Mouse (Mus musculus) left cerebral cortex, postnatal 4 days (tissue): Measurements from ENCODE around the gene Actr1b. TPM values are rescaled to one million over a fixed set of nuclear protein-coding genes. Genes with fewer than 3 reads are reported as not detected.
"Not testable (repeated sequence)": the region's sequence is repeated elsewhere in the genome, so short reads cannot be mapped to it uniquely, and the experiment has no call there.

Experiments used
- DNase-seq: peaks from one replicate; pipeline ENCODE4 v3.0.0-alpha.2; 2022
- intact Hi-C: fragments of 180-260 bp; cut with DNase I; formaldehyde crosslinking; loops from one replicate; pipeline ENCODE4 v1.15.1; 2025
- total RNA-seq, 2 experiments: library from RNA; stranded (reverse); gene quantifications; 2 replicates each; pipeline ENCODE4 v1.2.3; 2021

The Actr1b gene
- total RNA-seq, 2 experiments from 2014 or later = 130 to 156 TPM

DNA sequence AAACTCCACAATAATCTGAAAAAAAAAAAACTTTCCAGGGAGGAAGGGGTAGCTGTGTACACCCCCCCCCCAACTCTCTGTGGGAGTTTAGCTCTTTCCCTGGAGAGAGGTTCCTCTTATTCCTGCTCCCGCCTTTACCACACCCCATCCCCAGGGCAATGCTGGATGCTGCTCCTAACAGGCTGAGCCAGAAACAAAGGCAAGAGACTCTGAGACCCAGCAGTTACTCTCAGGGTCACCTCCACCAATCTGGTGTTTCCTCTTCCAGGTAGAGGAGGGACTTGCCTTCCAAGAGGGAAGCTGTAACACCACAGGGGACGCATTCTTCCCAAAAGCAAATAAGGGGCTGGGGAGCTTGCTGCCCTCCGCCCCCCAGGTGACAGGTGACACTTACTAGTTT is 6.4 kb downstream of the Actr1b start:
- DNase-seq = no peak
- intact Hi-C loops = no loop called here

DNA sequence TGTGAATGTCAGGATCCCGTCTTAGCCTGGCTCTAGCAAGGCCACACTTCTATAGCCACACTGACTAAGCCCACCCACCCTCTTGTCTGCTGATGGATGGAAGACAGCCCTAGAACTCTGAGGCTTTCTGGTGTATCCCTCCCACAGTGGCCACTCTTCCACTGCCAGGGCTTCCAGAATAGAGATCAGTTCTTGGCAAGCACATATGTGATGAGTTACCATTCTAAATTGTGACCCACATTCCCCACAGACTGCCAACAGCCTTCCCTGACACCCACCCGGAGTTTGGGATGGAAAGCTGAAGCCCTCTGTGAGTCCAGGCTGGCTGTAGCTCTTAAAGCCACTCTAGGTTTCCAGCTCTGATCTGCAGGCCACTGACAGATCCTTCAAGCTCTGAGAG is 7.1 kb downstream of the Actr1b start:
- no peak for DNase-seq
- intact Hi-C loops = no loop called here

DNA sequence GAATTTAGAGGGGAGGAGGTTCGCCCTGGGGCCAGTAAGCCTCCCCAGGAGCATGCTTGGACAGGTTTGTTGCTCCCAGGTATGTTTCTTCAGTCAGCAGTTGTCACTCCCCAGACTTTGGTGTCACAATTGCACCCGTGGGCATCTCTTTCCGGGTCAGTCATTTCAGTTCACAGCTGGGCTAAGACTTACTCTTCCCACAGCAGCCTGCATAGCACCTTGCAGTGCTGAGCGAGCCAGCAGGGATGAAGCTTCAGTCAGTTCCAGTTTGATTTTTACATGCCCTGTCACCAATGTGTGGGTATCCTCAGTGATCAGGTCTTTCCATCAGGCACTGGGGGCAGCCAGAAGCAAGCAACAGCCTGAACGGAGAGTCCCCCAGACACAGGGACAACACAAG is 17.2 kb downstream of the Actr1b start:
- intact Hi-C loops = no loop called here
- no peak for DNase-seq

- intact Hi-C loops = no loop called here
- DNase-seq = no peak
Observed at GRCm38 (mm10) chr1:36696411-36696810, 17.8 kb downstream of the Actr1b start.

GRCm38 (mm10) chr1:36694871-36695270 is 19.4 kb downstream of the Actr1b start:
- intact Hi-C loops = loop anchor here (5.0 kb wide), 1 partner anchor 148 kb away; the partner anchor contains the start of gene Ankrd39
- no peak for DNase-seq

- DNase-seq = peak; percentile 97
- intact Hi-C loops = loop anchor here (5.0 kb wide), 1 partner anchor 144 kb away; the partner anchor contains the start of gene Ankrd39
Observed at GRCm38 (mm10) chr1:36691271-36692155, 22.7 kb downstream of the Actr1b start, which contains the start of gene Cox5b. Gene Cox5b (plus strand): TSS chr1:36691449.

DNA sequence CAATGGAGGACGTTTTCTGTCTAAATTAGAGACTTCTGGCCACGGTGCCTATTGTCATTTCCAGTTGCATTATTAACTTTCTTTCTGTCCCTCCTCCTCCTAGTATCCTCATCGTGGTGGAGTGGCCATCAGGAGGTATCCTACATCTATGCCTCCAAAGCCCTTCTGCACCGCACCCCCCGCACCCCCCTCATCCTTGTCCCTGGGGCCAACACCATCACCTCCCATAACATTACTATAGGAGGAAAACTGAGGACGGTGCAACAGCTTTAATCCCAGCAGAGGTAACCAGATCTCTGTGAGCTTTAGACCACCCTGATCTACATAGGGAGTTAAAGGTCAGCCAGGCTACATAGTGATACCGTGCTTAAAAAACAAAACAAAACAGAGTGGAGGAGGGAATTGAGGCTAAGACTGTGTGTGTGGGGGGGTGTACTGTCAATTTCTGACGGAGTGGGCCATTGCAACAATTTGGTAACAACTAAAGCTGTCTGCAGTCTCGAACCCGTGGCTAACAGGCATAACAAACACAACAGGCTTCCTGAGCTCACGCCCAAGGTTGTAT is 23.5 kb downstream of the Actr1b start:
- intact Hi-C loops = loop anchor here (5.0 kb wide), 1 partner anchor 143 kb away; the partner anchor contains the start of gene Ankrd39
- DNase-seq = no peak

DNA sequence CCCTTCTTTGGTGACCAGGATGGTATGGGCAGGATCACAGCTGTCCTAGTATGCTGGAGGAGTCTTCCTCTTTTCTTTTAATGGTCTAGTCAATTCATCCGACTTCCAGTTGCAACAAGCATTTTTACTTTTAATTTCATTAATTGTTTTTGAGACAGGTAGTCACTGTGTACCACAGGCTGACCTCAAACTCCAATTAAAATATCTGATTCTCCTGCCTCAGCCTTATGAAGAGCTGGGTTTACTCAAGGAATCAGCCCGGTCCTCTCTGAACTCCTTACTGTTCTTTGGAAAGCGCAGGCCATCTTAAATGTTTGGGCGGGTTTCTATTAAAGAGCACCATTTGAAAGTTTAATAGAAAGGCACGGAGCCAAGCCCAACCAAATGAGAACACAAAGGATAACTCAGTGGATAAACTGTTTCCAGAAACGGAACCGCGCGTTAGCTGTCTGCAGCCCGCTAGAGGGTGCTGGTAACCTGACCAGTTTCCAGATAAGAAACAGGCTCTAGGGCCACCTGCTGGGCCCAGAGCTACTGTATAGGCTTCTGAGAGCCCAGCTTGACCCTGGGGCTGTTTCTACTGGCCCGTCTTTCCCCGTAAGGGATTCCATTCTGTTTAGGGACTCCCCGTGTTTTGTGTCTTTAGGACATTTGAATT is 30.3 kb downstream of the Actr1b start:
- peak; percentile 83 for DNase-seq
- intact Hi-C loops = loop anchor here (5.0 kb wide), 1 partner anchor 127 kb away; the partner anchor contains the start of gene Sema4c

- intact Hi-C loops = loop anchor here (5.0 kb wide), 1 partner anchor 125 kb away; the partner anchor contains the start of gene Sema4c
- peak; percentile 37 for DNase-seq
Observed at GRCm38 (mm10) chr1:36682620-36683355, 31.4 kb downstream of the Actr1b start, which contains the start of gene Fam178b. Gene Fam178b (minus strand): TSS chr1:36683183.

- intact Hi-C loops = loop anchor here (5.0 kb wide), 1 partner anchor 124 kb away; the partner anchor contains the start of gene Sema4c
- DNase-seq = no peak
Observed at GRCm38 (mm10) chr1:36680893-36681292, 33.3 kb downstream of the Actr1b start.

DNA sequence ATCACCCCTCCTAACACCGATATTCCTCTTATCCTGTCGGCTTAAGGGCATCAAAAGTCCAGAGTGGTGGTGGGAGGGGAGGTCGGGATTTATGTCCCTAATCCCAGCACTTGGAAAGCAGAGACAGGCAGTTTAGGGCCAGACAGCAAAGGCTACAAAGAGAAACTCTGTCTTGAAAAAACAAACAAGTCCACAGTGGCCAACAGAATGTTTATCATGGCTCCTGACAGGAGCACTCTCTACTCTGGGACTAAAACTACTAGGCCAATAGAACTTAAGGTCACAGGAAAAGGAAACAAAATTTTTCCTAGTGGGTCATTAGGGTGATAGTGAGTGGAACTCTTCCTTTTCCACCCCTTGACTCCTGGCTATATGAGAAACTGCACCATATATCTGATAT is 39.3 kb downstream of the Actr1b start:
- DNase-seq = no peak
- intact Hi-C loops = no loop called here

DNA sequence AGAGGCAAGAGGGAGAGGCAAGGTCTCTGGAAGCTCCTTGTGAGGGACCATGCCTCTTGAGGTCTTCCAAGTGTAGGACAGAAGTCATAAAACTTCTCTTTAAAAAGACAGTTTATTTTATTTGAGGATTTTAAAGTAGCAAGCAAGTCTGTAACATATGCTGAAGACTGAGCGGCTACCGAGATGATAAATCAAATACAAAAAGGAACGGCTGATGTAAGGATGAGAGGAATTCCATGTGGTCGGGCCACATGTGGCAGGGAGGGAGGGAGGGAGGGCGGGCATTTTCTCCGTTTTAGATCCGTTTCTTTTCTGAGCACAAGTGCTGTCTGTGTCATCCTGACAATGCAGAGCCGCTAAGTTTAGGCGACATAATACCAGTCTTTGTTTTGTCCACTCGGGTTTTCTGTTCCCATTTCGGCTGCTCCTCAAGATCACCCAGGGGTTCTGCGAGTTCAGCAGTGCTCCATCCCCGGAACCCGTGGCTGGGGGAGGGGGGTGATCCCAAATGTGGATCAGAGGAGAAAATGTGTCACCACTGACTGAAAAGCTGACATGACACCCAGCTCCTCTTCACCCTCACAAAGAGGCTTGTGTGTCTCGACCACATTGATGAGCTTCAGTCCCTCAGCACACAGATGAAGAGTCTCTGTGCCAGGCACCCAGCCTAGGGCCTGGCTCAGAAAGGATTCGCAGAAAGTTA is 41.4 kb downstream of the Actr1b start:
- no peak for DNase-seq
- intact Hi-C loops = no loop called here

DNA sequence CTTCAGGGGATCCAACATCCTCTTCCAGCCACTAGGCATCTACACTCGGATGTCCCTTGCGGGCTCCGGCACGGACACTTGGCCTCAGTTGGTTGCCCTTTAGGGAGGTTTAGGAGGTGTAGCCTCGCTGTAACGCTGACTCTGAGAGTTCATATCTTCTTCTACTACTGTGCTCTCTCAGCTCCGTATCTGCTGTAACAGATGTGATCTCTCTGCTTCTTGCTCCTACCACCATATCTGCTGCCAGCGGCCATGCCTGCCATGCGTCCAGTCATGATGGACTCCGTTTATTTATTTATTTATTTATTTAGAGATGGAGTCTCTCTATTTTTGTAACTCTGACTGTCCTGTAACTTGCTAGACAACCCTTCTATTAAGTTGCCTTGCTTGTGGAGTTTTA is 43.0 kb downstream of the Actr1b start:
- intact Hi-C loops = no loop called here
- no peak for DNase-seq

DNA sequence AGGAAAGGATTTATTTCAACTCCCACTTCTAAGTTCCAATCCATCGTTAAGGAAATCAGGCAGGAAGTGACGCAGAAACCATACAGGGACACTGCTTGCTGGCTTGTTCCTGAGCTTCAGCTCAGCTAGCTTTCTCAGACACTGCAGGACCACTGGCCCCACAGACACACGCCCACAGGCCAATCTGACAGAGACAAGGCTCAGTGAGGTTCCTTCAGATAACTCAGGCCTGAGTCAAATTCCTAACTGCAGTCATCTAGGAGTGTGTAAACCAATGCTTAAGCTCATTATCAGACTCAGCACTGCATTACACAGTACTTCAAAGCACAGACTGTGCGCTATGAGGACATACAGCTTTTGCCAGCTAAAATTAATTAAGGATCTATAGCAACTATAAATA is 44.0 kb downstream of the Actr1b start:
- intact Hi-C loops = no loop called here
- DNase-seq = no peak

- DNase-seq, intact Hi-C loops: not testable (repeated sequence)
Observed at GRCm38 (mm10) chr1:36668007-36668406, 46.2 kb downstream of the Actr1b start.

DNA sequence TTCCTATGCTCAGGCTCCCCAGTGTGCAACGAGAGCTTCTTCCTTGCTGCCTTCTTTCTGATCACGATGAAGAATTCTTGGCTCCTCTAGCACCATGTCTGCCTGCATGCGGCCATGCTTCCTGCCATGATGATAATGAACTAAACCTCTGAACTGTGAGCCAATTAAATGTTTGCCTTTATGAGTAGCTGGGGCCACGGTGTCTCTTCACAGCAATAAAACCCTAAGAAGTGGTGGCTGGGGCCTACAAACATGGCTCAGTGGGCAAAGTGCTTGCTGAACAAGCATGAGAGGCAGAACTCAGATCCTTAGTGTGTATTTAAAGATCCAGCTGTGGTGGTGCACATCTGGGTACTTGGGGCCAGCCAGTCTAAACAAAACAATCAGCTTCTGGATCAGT is 48.3 kb downstream of the Actr1b start:
- intact Hi-C loops = no loop called here
- DNase-seq = no peak

DNA sequence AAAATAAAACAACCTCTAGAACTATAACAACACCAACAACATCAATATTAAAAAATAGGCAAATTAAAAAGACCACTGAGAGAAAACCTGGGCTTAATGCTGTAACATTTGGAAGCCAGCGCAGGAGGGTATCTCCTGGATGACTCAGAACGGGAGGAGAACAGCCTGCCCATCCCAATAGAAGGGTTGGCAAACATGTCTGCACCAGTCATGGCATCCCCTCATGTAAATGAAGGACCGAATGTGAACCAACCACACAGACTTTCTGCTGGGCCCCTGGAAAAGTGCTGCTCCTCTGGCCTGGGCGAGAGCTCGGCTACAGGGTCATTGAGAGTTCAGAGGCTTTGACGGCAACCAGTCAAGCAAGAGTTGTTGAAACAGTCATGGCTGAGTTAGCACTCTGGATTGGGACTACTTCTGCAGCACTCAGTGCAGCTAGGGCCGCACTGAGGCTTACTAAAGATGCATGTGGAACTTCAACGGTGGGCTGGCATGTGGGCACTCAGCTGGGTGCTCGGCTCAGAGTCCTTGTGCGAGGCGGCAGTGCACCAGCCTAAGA is 49.0 kb downstream of the Actr1b start:
- no peak for DNase-seq
- intact Hi-C loops = no loop called here

- peak; percentile 36 for DNase-seq
Observed at GRCm38 (mm10) chr1:36664457-36664856, 49.8 kb downstream of the Actr1b start.

DNA sequence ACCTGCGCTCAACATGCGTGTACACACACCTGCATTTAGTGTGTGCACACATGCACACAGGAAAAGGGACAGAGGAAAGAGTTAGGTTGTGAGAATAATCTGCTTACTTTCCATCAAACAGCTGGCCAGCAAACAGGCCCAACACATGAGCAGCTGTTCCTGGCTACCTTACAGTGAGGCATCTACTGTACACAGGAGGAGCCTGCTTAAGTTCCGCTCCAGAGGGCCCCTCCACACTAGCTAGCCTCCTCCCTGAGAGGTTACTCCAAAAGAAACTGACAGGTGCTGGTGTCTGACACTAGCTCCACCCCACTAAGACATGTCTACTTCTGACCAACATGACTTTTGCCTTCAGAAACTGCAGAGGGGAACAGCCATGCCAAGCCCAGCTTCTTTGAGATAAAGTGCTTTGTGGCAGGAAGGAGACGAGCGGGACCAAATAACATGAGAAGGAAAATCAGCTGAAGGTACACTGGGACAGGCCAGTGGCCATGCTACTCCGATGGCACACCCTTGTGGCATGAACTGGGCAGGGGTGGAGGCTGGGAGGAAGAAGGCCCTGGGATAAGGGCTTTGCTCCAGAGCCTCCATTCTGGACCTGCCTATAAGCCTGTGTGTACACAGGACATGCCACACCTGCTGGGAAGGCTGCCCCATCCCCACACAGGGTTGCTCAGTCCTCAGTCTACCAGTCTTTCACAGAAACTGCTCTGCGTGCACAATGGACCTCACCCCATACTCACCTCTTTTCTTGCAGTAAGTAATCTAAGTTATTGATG is 55.4 kb downstream of the Actr1b start:
- DNase-seq = no peak
- intact Hi-C loops = no loop called here

More at GRCm38 (mm10) chr1:36664457-36664856, 49.8 kb downstream of the Actr1b start:
- intact Hi-C loops = no loop called here
